Mouse (Mus musculus) C2C12 (cell line): ENCODE measurements around the gene Krt72. TPM values are rescaled to one million over a fixed set of nuclear protein-coding genes. Genes with fewer than 3 reads are reported as not detected.

Source experiments
- H3K27me3 ChIP-seq: one replicate; pipeline ENCODE4 v1.6.1; 2011; ENCODE audit not compliant: control insufficient read depth, insufficient read depth, insufficient read length
- H3K36me3 ChIP-seq: one replicate; pipeline ENCODE4 v1.6.1; 2011; ENCODE audit not compliant: control insufficient read depth, insufficient read depth
- H3K4me3 ChIP-seq: one replicate; pipeline ENCODE4 v1.5.1; 2011; ENCODE audit warnings: mild to moderate bottlenecking, control low read depth; ENCODE audit not compliant: poor library complexity, insufficient read depth, severe bottlenecking
- H3K79me2 ChIP-seq: one replicate; pipeline ENCODE4 v1.6.1; 2011; ENCODE audit not compliant: control insufficient read depth, insufficient read depth
- H3K79me3 ChIP-seq: one replicate; pipeline ENCODE4 v1.6.1; 2011; ENCODE audit warnings: low read depth, control low read depth
- H3ac ChIP-seq: one replicate; pipeline ENCODE3; 2011; ENCODE audit warnings: low read depth; ENCODE audit not compliant: control insufficient read depth, insufficient read length
- CEBPB ChIP-seq: IDR thresholded peaks from one replicate; pipeline ENCODE4 v1.6.1; 2011; ENCODE audit warnings: low read depth, mild to moderate bottlenecking, control low read depth, moderate library complexity
- CTCF ChIP-seq: IDR thresholded peaks from one replicate; pipeline ENCODE4 v1.5.1; 2011; ENCODE audit not compliant: control insufficient read depth, insufficient read depth, insufficient read length
- FOSL1 ChIP-seq: IDR thresholded peaks from one replicate; pipeline ENCODE4 v1.8.0; 2011; ENCODE audit warnings: mild to moderate bottlenecking, low read length; ENCODE audit not compliant: poor library complexity, insufficient read depth, severe bottlenecking
- MAX ChIP-seq: IDR thresholded peaks from one replicate; pipeline ENCODE4 v1.6.1; 2011; ENCODE audit warnings: mild to moderate bottlenecking, control low read depth
- MYOD1 ChIP-seq: IDR thresholded peaks from one replicate; pipeline ENCODE4 v1.6.1; 2011; ENCODE audit warnings: low read depth; ENCODE audit not compliant: control insufficient read depth, insufficient read length
- MYOG ChIP-seq: IDR thresholded peaks from one replicate; pipeline ENCODE4 v1.6.1; 2011; ENCODE audit not compliant: control insufficient read depth, insufficient read length; ENCODE audit errors: extremely low read depth
- USF1 ChIP-seq: IDR thresholded peaks from one replicate; pipeline ENCODE4 v1.6.1; 2011; ENCODE audit warnings: low read depth, mild to moderate bottlenecking, control low read depth, moderate library complexity
- long read RNA-seq, 2 experiments: library from polyadenylated mRNA; unstranded; transcript quantifications; one replicate each; pipeline ENCODE4 v2.0.0; 2019 to 2020
- polyA plus RNA-seq: library from polyadenylated mRNA; unstranded; fragments of >200 nt; fragmentation: generic; extraction: Trizol; gene quantifications from one replicate; pipeline ENCODE4 v1.2.1, GENCODE M21; 2012; ENCODE audit warnings: missing spikeins

The Krt72 gene
- not detected for polyA plus RNA-seq
- long read RNA-seq, experiment 1: 0 reads
- long read RNA-seq, experiment 2: 0 reads

DNA sequence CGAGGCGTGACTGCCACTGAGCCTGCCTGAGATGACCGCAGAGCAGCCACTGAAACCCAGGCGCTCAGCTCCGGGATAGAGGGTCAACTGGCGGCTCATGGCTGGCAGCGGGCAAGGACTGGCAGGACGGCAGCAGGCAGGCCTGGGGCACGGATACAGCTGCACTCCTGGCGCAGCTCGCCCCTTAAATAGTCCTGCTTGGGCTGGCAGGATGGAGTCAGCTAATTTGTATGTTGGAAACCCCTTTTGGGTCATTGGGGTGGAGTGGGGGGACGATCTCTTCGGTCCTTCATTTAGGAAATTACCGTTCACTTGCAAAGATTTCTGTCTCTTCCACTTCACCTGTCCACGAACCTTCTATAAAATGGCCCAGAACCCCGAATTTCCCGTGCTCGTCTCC lies at the start of gene Krt72:
Krt72 (minus strand) TSS at position 101 of the 400 bp plus-strand sequence.
- peaks cover 63% of the 10 kb centered on the region for H3K27me3 ChIP-seq
- H3K79me3 ChIP-seq: no peaks in the 10 kb centered on the region
- no peak within 1 kb of the TSS for H3ac ChIP-seq
- no peaks in the 10 kb centered on the region for H3K36me3 ChIP-seq
- TF ChIP-seq MYOG (no peak), FOSL1 (no peak), MYOD1 (no peak), CEBPB (no peak), MAX (no peak), CTCF (no peak), USF1 (no peak)
- H3K79me2 ChIP-seq: no peaks in the 10 kb centered on the region
- no peak within 1 kb of the TSS for H3K4me3 ChIP-seq

- TF ChIP-seq CEBPB: no peak
- peaks cover 29% of the 10 kb centered on the region for H3K27me3 ChIP-seq
- no peak overlapping the region for H3ac ChIP-seq
- no peak overlapping the region for H3K4me3 ChIP-seq
- no peaks in the 10 kb centered on the region for H3K79me3 ChIP-seq
- H3K79me2 ChIP-seq: no peaks in the 10 kb centered on the region
- no peaks in the 10 kb centered on the region for H3K36me3 ChIP-seq
Measured at GRCm38 (mm10) chr15:101834784-101835328, 48.6 kb upstream of the Krt72 start.

GRCm38 (mm10) chr15:101833131-101833530 lies 46.9 kb upstream of the Krt72 start:
- peaks cover 18% of the 10 kb centered on the region for H3K27me3 ChIP-seq
- no peaks in the 10 kb centered on the region for H3K79me3 ChIP-seq
- H3K36me3 ChIP-seq: no peaks in the 10 kb centered on the region
- no peak overlapping the region for H3K4me3 ChIP-seq
- no peak for TF ChIP-seq MAX
- H3K79me2 ChIP-seq: no peaks in the 10 kb centered on the region
- H3ac ChIP-seq: no peak overlapping the region

GRCm38 (mm10) chr15:101829441-101829840 lies 43.2 kb upstream of the Krt72 start:
- H3K27me3 ChIP-seq: peaks cover 31% of the 10 kb centered on the region
- H3K79me2 ChIP-seq: no peaks in the 10 kb centered on the region
- H3ac ChIP-seq: no peak overlapping the region
- no peaks in the 10 kb centered on the region for H3K36me3 ChIP-seq
- H3K4me3 ChIP-seq: no peak overlapping the region
- no peaks in the 10 kb centered on the region for H3K79me3 ChIP-seq
- TF ChIP-seq CEBPB (no peak), MAX (no peak), MYOG (no peak), CTCF (no peak), MYOD1 (no peak), FOSL1 (no peak), USF1 (no peak)

- Histone ChIP-seq H3K4me3 (no peak overlapping the region), H3ac (no peak overlapping the region), H3K36me3 (no peaks in the 10 kb centered on the region), H3K27me3 (peaks cover 69% of the 10 kb centered on the region), H3K79me3 (no peaks in the 10 kb centered on the region), H3K79me2 (no peaks in the 10 kb centered on the region)
- TF ChIP-seq CTCF (no peak), CEBPB (no peak), FOSL1 (no peak), USF1 (no peak), MYOG (no peak), MAX (no peak), MYOD1 (no peak)
Measured at GRCm38 (mm10) chr15:101821786-101822185, 35.5 kb upstream of the Krt72 start.

DNA sequence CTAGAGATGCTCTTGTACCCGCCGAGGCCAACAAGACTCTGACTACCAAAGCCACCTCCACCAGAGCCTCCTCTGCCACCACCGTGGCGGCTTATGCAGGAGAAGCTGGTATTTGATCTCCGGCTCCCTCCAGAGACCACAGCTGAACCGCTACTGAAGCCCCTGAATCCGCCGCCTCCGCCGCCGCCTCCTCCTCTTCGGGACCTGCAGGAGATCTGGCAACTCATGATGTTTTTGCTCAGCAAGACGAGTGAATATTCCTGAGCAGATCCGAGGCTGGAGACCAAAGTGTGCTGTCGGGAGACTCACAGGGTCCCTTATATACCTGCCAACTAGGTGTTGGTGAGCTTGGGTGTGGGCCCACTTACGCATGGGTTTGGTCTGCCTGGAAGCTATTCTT lies 31.6 kb upstream of the Krt72 start, which contains the start of gene Krt2:
Krt2 (minus strand) TSS at position 295 of the 400 bp plus-strand sequence.
- TF ChIP-seq USF1: no peak
- no peak for TF ChIP-seq MYOD1
- TF ChIP-seq FOSL1: no peak
- no peak for TF ChIP-seq CEBPB
- no peak for TF ChIP-seq CTCF
- no peak for TF ChIP-seq MAX
- no peak for TF ChIP-seq MYOG
- H3K36me3 ChIP-seq: no peaks in the 10 kb centered on the region
- H3K4me3 ChIP-seq: no peak within 1 kb of the TSS
- H3ac ChIP-seq: no peak within 1 kb of the TSS
- H3K79me2 ChIP-seq: no peaks in the 10 kb centered on the region
- no peaks in the 10 kb centered on the region for H3K79me3 ChIP-seq
- peaks cover 69% of the 10 kb centered on the region for H3K27me3 ChIP-seq
